Mouse (Mus musculus) spleen, adult 2 months (tissue): ENCODE measurements around the gene Gm5286. TPM values are rescaled to one million over a fixed set of nuclear protein-coding genes. Genes with fewer than 3 reads are reported as not detected.
"Not testable (repeated sequence)": the region's sequence is repeated elsewhere in the genome, so short reads cannot be mapped to it uniquely, and the experiment has no call there.

Experiments
- DNase-seq, 2 experiments: peaks; one replicate each; pipeline versions ENCODE4 v3.0.0 to v3.0.0-alpha.2; 2012 to 2021; ENCODE audit warnings: low spot score in 2 of 2, low read depth in 1 of 2
- H3K27ac ChIP-seq: fragments of 200-500 bp; 2 replicates; pipeline ENCODE4 v1.5.1; 2012; ENCODE audit warnings: low read length, inconsistent platforms; ENCODE audit not compliant: insufficient read depth
- H3K27me3 ChIP-seq: fragments of 200-500 bp; 2 replicates; pipeline ENCODE4 v1.6.1; 2012; ENCODE audit warnings: mild to moderate bottlenecking, moderate library complexity, low read length, inconsistent platforms; ENCODE audit not compliant: control insufficient read depth, insufficient read depth
- H3K36me3 ChIP-seq: fragments of 200-500 bp; 2 replicates; pipeline ENCODE4 v1.6.1; 2012; ENCODE audit warnings: mild to moderate bottlenecking, low read length, inconsistent platforms; ENCODE audit not compliant: control insufficient read depth, insufficient read depth
- H3K4me1 ChIP-seq: fragments of 200-500 bp; 2 replicates; pipeline ENCODE4 v1.6.1; 2011; ENCODE audit warnings: inconsistent platforms; ENCODE audit not compliant: control insufficient read depth, insufficient read depth, insufficient read length
- H3K4me3 ChIP-seq: fragments of 200-500 bp; 2 replicates; pipeline ENCODE4 v1.5.1; 2011; ENCODE audit warnings: mild to moderate bottlenecking, inconsistent platforms; ENCODE audit not compliant: insufficient read depth, insufficient read length; ENCODE audit errors: extremely low read depth
- WGBS: fragments of 180-500 bp; shearing (Covaris S2); methylation state at CpG from one replicate; pipeline ENCODE4 v1.1.7; 2018; 5-methylcytosine and 5-hydroxymethylcytosine counted together
- polyA plus RNA-seq: library from polyadenylated mRNA; depleted of rRNA; stranded (reverse); fragments of >200 nt; gene quantifications from 2 replicates; pipeline ENCODE4 v1.2.3, GENCODE M21; 2012; rRNA removed

The Gm5286 gene
- polyA plus RNA-seq, result not detected in 2 replicates

GRCm38 (mm10) chr3:94196414-94196813 is at the start of gene Gm5286:
TSS of gene Gm5286 (plus strand) at chr3:94196714.
- not testable (repeated sequence) for H3K27ac ChIP-seq, H3K36me3 ChIP-seq, H3K4me3 ChIP-seq, DNase-seq, H3K27me3 ChIP-seq, H3K4me1 ChIP-seq
- 88% methylated on average over 3 of the region's 4 CpGs for WGBS

GRCm38 (mm10) chr3:94167351-94167750 is 29.2 kb upstream of the Gm5286 start:
- not testable (repeated sequence) for H3K4me3 ChIP-seq, H3K36me3 ChIP-seq, H3K27me3 ChIP-seq, H3K27ac ChIP-seq, DNase-seq, H3K4me1 ChIP-seq

DNA sequence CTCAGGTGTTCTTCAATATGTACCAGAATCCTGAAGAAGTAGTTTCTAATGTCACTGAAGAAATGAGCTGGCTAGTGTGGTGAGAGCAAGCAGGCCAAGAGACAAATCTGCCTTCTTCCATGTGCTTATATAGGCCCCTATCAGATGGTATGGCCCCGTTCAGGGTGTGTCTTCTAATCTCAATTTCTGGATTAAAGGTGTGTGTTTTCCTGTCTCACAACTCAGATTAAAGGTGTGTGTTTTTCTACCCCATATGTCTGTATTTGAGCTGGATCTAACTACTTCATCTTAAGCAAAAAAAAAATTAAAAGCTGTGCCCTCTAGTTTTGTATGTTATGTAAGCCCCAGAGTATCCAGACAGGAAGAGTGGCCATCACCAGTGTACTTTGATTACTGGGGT is 18.4 kb upstream of the Gm5286 start, which contains the start of gene Gm10696:
TSS of gene Gm10696 (minus strand) at position 101 of the 400 bp plus-strand sequence.
- not testable (repeated sequence) for H3K27ac ChIP-seq, H3K4me1 ChIP-seq, H3K4me3 ChIP-seq, DNase-seq, H3K36me3 ChIP-seq, H3K27me3 ChIP-seq
- WGBS, result 85% methylated on average over 1 of the region's 1 CpGs

Other genes with a start within 250 kb of the Gm5286 start
- gene Tdpoz5, start 235.4 kb upstream of the Gm5286 start, polyA plus RNA-seq, result not detected in 2 replicates
- gene Gm9125, start 141.8 kb upstream of the Gm5286 start, polyA plus RNA-seq, result not detected in 2 replicates
- not detected in 2 replicates for gene Gm10697, start 124.1 kb upstream of the Gm5286 start, polyA plus RNA-seq
- not detected in 2 replicates for gene Gm10696, start 18.5 kb upstream of the Gm5286 start, polyA plus RNA-seq
- not detected in 2 replicates for gene Gm4778, start 67.3 kb downstream of the Gm5286 start, polyA plus RNA-seq
- 0.39 and 0.54 TPM in 2 replicates for gene Them4, start 113.4 kb downstream of the Gm5286 start, polyA plus RNA-seq
- not detected in 2 replicates for gene Them5, start 145.4 kb downstream of the Gm5286 start, polyA plus RNA-seq
- 0.13 TPM in 1 of 2 replicates, not detected in the other for gene C2cd4d, start 165.7 kb downstream of the Gm5286 start, polyA plus RNA-seq
- gene Rorc, start 176.1 kb downstream of the Gm5286 start, polyA plus RNA-seq, result 0.92 and 1.1 TPM in 2 replicates
- gene Lingo4, start 201.8 kb downstream of the Gm5286 start, polyA plus RNA-seq, result 0.44 and 0.45 TPM in 2 replicates
- 0.15 and 0.19 TPM in 2 replicates for gene Tdrkh, start 216.6 kb downstream of the Gm5286 start, polyA plus RNA-seq
- gene Mrpl9, start 246.6 kb downstream of the Gm5286 start, polyA plus RNA-seq, result 16.9 and 19.6 TPM in 2 replicates
- not detected in 2 replicates for gene Oaz3, start 247.2 kb downstream of the Gm5286 start, polyA plus RNA-seq